Mouse (Mus musculus): ENCODE data around the gene Tmem92.

DNA sequence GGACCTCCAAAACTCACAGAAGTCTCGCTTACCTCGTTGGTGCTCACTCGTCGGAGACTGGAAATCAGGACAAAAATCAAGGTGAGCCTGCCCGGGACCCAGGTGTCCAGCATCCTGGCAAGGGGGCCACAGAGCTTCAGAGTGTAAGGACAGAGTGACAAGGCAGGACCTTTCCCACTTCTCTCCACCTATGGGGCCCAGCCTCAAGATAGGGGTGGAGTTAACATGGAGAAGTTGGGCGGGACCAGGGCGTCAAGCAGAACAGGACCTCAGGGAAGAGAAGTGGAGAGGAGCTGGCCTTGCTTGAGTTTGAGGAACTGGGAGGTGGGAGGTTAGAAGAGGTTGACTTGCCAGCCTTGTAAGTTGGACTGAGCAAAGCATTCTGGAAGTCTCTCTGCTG, 21.7 kb downstream of the Tmem92 start:
- TF ChIP-seq EP300 (IDR thresholded peaks at IDR 0.05; ENCODE audit: insufficient read depth, low read depth, low read length) (no peak), CTCF (IDR thresholded peaks at IDR 0.05; ENCODE audit: low read depth, low read length) (no peak), POLR2A (IDR thresholded peaks at IDR 0.05; ENCODE audit: insufficient read depth, low read length) (no peak)

All from ES-Bruce4 (cell line).